In genomic region chr11:95567936-95568715, GRCm38 (mm10) we compare ENCODE assay signal across 15 mouse cellular contexts. TPM values are rescaled to one million over a fixed set of nuclear protein-coding genes. Genes with fewer than 3 reads are reported as not detected.
A peak's percentile ranks its signal among the peaks of the same experiment; 100 is the strongest.
DNase-seq lines count a peak whose midpoint lies in the region; ATAC-seq and TF ChIP-seq lines count a peak whose summit lies in the region.
"Had no signal": no experiment of that assay in that cellular context is flagged by ENCODE, and none has a peak within 500 bp of the region (broad histone marks: within the 10 kb centered on the region; RNA-seq: fewer than 3 reads in every experiment).

No protein-coding gene starts in this region.

- no peak overlapping the region for H3K27ac ChIP-seq in forebrain, embryonic 13.5 days
- no peak overlapping the region for H3K27ac ChIP-seq in forebrain, postnatal 0 days (ENCODE audit: low read depth, low read length)
- peak overlapping the region; percentile 68 for H3K27ac ChIP-seq in intestine, embryonic 16.5 days (ENCODE audit: low read length)
- H3K27ac ChIP-seq in midbrain, postnatal 0 days (ENCODE audit: low read depth, low read length), result no peak overlapping the region
- H3K27ac ChIP-seq: heart, embryonic 15.5 days had no signal

- H3K4me1 ChIP-seq in forebrain, embryonic 13.5 days, result peaks cover 13% of the 10 kb centered on the region
- no peaks in the 10 kb centered on the region for H3K4me1 ChIP-seq in forebrain, postnatal 0 days (ENCODE audit: insufficient read depth)
- peaks cover 32% of the 10 kb centered on the region for H3K4me1 ChIP-seq in intestine, embryonic 16.5 days (ENCODE audit: control insufficient read depth, insufficient read depth, low read length)
- H3K4me1 ChIP-seq in midbrain, postnatal 0 days (ENCODE audit: insufficient read depth, low read length), result no peaks in the 10 kb centered on the region

- H3K4me2 ChIP-seq in forebrain, embryonic 13.5 days, result no peak overlapping the region
- no peak overlapping the region for H3K4me2 ChIP-seq in forebrain, postnatal 0 days (ENCODE audit: low read depth)
- no peak overlapping the region for H3K4me2 ChIP-seq in intestine, embryonic 16.5 days (ENCODE audit: low read depth, low read length)
- H3K4me2 ChIP-seq in midbrain, postnatal 0 days (ENCODE audit: low read depth, low read length, poor library complexity, severe bottlenecking), result no peak overlapping the region
- H3K4me2 ChIP-seq: heart, embryonic 15.5 days; liver, embryonic 11.5 days had no signal

- WGBS in forebrain, embryonic 13.5 days, result 84% methylated on average over 8 of the region's 8 CpGs
- WGBS in forebrain, postnatal 0 days, result 80% methylated on average over 8 of the region's 8 CpGs
- WGBS in intestine, embryonic 16.5 days, result 52% methylated on average over 8 of the region's 8 CpGs
- WGBS in midbrain, postnatal 0 days, result 76% methylated on average over 8 of the region's 8 CpGs

- no peak for ATAC-seq in forebrain, embryonic 13.5 days
- no peak for ATAC-seq in forebrain, postnatal 0 days
- no peak for ATAC-seq in intestine, embryonic 16.5 days
- ATAC-seq in midbrain, postnatal 0 days (ENCODE audit: low FRiP score), result no peak
- ATAC-seq: inflammation-experienced regulatory T-cells, adult 6 months; midbrain, embryonic 16.5 days had no signal

- no peak overlapping the region for H3K4me3 ChIP-seq in forebrain, embryonic 13.5 days
- H3K4me3 ChIP-seq in forebrain, postnatal 0 days (ENCODE audit: low read depth, low read length), result no peak overlapping the region
- no peak overlapping the region for H3K4me3 ChIP-seq in intestine, embryonic 16.5 days (ENCODE audit: low read length)
- no peak overlapping the region for H3K4me3 ChIP-seq in midbrain, postnatal 0 days (ENCODE audit: low read depth, low read length)
- H3K4me3 ChIP-seq: heart, embryonic 15.5 days had no signal

- H3K36me3 ChIP-seq in forebrain, embryonic 13.5 days (ENCODE audit: poor library complexity, severe bottlenecking), result no peaks in the 10 kb centered on the region
- H3K36me3 ChIP-seq in forebrain, postnatal 0 days (ENCODE audit: insufficient read depth), result no peaks in the 10 kb centered on the region
- no peaks in the 10 kb centered on the region for H3K36me3 ChIP-seq in intestine, embryonic 16.5 days (ENCODE audit: control insufficient read depth, insufficient read depth, low read length)
- H3K36me3 ChIP-seq in midbrain, postnatal 0 days (ENCODE audit: insufficient read depth, low read length), result no peaks in the 10 kb centered on the region
- H3K36me3 ChIP-seq: heart, embryonic 15.5 days had no signal

- H3K9me3 ChIP-seq in forebrain, embryonic 13.5 days (replicated peaks), result peaks cover 4% of the 10 kb centered on the region
- no peaks in the 10 kb centered on the region for H3K9me3 ChIP-seq in forebrain, postnatal 0 days (ENCODE audit: low read length)
- H3K9me3 ChIP-seq in intestine, embryonic 16.5 days (ENCODE audit: control insufficient read depth, low read length), result no peaks in the 10 kb centered on the region
- no peaks in the 10 kb centered on the region for H3K9me3 ChIP-seq in midbrain, postnatal 0 days (ENCODE audit: low read length)
- H3K9me3 ChIP-seq: heart, embryonic 15.5 days had no signal

- peaks cover 11% of the 10 kb centered on the region; the same call in 1 of the 2 replicates for H3K27me3 ChIP-seq in forebrain, embryonic 13.5 days
- H3K27me3 ChIP-seq in forebrain, postnatal 0 days (ENCODE audit: insufficient read depth, low read length), result no peaks in the 10 kb centered on the region
- peaks cover 3% of the 10 kb centered on the region; the same call in 1 of the 2 replicates for H3K27me3 ChIP-seq in intestine, embryonic 16.5 days (replicated peaks; ENCODE audit: control insufficient read depth, insufficient read depth, low read length)
- no peaks in the 10 kb centered on the region for H3K27me3 ChIP-seq in midbrain, postnatal 0 days (ENCODE audit: insufficient read depth, low read length)

- no peak for DNase-seq in forebrain, postnatal 0 days
- peak; percentile 56 to 61 for DNase-seq in urinary bladder, postnatal 4 days (ENCODE audit: low spot score in 2 of 2)
- no peak for DNase-seq in urinary bladder, postnatal 10 days (ENCODE audit: low spot score)
- no peak for DNase-seq in layer of hippocampus, adult 9-11 months
- no peak for DNase-seq in midbrain, postnatal 0 days (ENCODE audit: low spot score)
- no peak for DNase-seq in adrenal gland, postnatal 14 days
- DNase-seq: cerebellum, adult 2 months; lung, postnatal 4 days; right cerebral cortex, postnatal 4 days had no signal

- no peak for TF ChIP-seq CTCF in forebrain, postnatal 0 days (IDR thresholded peaks at IDR 0.05; ENCODE audit: low read depth)
- TF ChIP-seq CTCF in midbrain, postnatal 0 days (IDR thresholded peaks at IDR 0.05), result no peak

- H3K9ac ChIP-seq in forebrain, embryonic 13.5 days, result peak overlapping the region; percentile 30; the same call in 1 of the 2 replicates
- no peak overlapping the region for H3K9ac ChIP-seq in forebrain, postnatal 0 days
- H3K9ac ChIP-seq in intestine, embryonic 16.5 days (ENCODE audit: low read depth, low read length), result peak overlapping the region; percentile 22
- H3K9ac ChIP-seq in midbrain, postnatal 0 days (replicated peaks; ENCODE audit: low read length, poor library complexity, severe bottlenecking), result no peak overlapping the region
- H3K9ac ChIP-seq: heart, embryonic 15.5 days had no signal

RNA-seq across cellular contexts. Expression of gene Ngfr, which starts 19.4 kb away (rescaled TPM):
- polyA plus RNA-seq in forebrain, embryonic 13.5 days (2015; fragmentation: Nextera tagmentation; extraction: Ambion mirVana), result 6.3 and 7.5 TPM in 2 replicates
- total RNA-seq in forebrain, postnatal 0 days (2014; rRNA removed), result 5.8 and 8.2 TPM in 2 replicates
- 4.5 and 6.0 TPM in 2 replicates for polyA plus RNA-seq in forebrain, postnatal 0 days (2015; fragmentation: Nextera tagmentation; extraction: Ambion mirVana)
- 15.5 and 15.8 TPM in 2 replicates for polyA plus RNA-seq in intestine, embryonic 16.5 days (2015; fragmentation: Nextera tagmentation; extraction: Ambion mirVana)
- 11.1 and 16.9 TPM in 2 replicates for total RNA-seq in midbrain, postnatal 0 days (2014; rRNA removed)
- polyA plus RNA-seq in midbrain, postnatal 0 days (2015; fragmentation: Nextera tagmentation; extraction: Ambion mirVana), result 5.1 and 5.2 TPM in 2 replicates
- 5.6 and 14.3 TPM in 2 replicates for total RNA-seq in adrenal gland, postnatal 14 days (2021)
- polyA plus RNA-seq: inflammation-experienced regulatory T-cells, adult 6 months had no signal

RNA-seq across cellular contexts. Expression of gene Nxph3, which starts 53.8 kb away (rescaled TPM):
- 1.8 and 2.2 TPM in 2 replicates for polyA plus RNA-seq in forebrain, embryonic 13.5 days (2015; fragmentation: Nextera tagmentation; extraction: Ambion mirVana)
- 35.7 and 45.8 TPM in 2 replicates for total RNA-seq in forebrain, postnatal 0 days (2014; rRNA removed)
- polyA plus RNA-seq in forebrain, postnatal 0 days (2015; fragmentation: Nextera tagmentation; extraction: Ambion mirVana), result 9.5 and 12.9 TPM in 2 replicates
- 0.32 and 0.37 TPM in 2 replicates for polyA plus RNA-seq in intestine, embryonic 16.5 days (2015; fragmentation: Nextera tagmentation; extraction: Ambion mirVana)
- total RNA-seq in midbrain, postnatal 0 days (2014; rRNA removed), result 22.3 and 22.8 TPM in 2 replicates
- polyA plus RNA-seq in midbrain, postnatal 0 days (2015; fragmentation: Nextera tagmentation; extraction: Ambion mirVana), result 5.1 and 5.6 TPM in 2 replicates
- total RNA-seq in adrenal gland, postnatal 14 days (2021), result 2.6 and 3.8 TPM in 2 replicates
- polyA plus RNA-seq: inflammation-experienced regulatory T-cells, adult 6 months had no signal

Comparison
In these comparisons a context has a peak if more than half of its experiments do, and no peak if none do; other contexts are left out.
1. H3K9ac ChIP-seq: peak in forebrain, embryonic 13.5 days (single experiment) and intestine, embryonic 16.5 days (single experiment); none in forebrain, postnatal 0 days (single experiment) and midbrain, postnatal 0 days (single experiment).
2. DNase-seq: peak in urinary bladder, postnatal 4 days (2 of 2); none in forebrain, postnatal 0 days (single experiment), urinary bladder, postnatal 10 days (single experiment), layer of hippocampus, adult 9-11 months (single experiment), midbrain, postnatal 0 days (single experiment) and adrenal gland, postnatal 14 days (single experiment).